Mouse (Mus musculus) liver, adult 2 months (tissue): ENCODE data around the gene Rnf145.

ENCODE experiments used
- CTCF ChIP-seq: fragments of 200-500 bp; IDR thresholded peaks from 2 replicates; pipeline ENCODE4 v1.5.1; 2011; ENCODE audit warnings: low read depth, low read length, control low read depth
- POLR2A ChIP-seq: fragments of 200-500 bp; IDR thresholded peaks from 2 replicates; pipeline ENCODE4 v1.6.1; 2011; ENCODE audit warnings: low read length, control low read depth; ENCODE audit not compliant: insufficient read depth; ENCODE audit errors: extremely low read depth

DNA sequence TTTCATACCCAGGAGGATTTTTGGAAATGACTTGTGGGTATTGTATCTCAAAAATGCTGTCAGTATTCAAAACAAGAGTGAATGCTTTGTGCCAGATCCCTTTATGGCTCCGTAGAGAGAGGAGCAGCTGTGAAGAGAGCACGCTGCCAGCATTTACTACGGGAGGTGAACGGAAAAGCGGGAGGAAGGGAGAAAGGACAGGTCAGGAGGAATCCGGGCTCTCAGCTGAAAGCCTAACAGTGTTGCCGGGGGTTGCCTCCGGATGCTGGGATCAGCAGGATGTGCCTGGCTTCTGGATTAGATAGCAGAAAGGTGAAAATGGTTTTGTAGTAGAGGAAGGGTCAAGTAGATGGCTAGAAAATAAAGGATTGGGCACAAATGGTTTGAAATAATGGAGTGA lies 11.6 kb downstream of the Rnf145 start:
- TF ChIP-seq CTCF (no peak), POLR2A (no peak)
